Comparison of ENCODE assay signal across 22 mouse cellular contexts in the genomic region with DNA sequence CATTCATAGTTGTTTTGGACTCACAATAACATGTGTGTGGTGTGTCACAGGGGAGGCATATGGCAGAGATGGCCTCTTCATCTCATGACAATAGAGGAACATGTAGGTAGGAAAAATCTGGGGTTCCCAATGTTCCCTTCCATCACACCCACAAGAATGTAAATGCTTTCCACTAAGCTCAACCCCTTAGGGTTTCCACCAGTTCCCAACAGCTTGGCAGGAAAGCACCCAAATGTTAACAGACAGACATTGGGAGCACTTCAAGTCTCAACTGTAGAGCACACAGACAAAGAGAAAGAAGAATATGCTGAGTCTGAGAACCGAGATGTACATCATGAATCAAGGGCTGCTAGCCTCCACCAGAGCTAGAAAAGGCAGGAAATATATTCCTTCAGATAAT.
"Had no signal": no experiment of that assay in that cellular context is flagged by ENCODE, and none has a peak within 500 bp of the region (broad histone marks: within the 10 kb centered on the region; RNA-seq: fewer than 3 reads in every experiment).

No protein-coding gene starts in this region.

- H3K27ac ChIP-seq: gastrocnemius, adult 2 months; heart, embryonic 10.5 days; hindbrain, embryonic 10.5 days; hindbrain, embryonic 12.5 days; hindbrain, embryonic 14.5 days; intestine, embryonic 15.5 days; limb, embryonic 13.5 days; limb, embryonic 15.5 days; liver, embryonic 12.5 days; liver, embryonic 14.5 days had no signal

- DNase-seq: gastrocnemius, adult 2 months; gastrocnemius, postnatal 10 days; gastrocnemius, postnatal 25 days; heart, adult 18-20 months; heart, postnatal 10 days; heart, postnatal 4 days; kidney, adult 18-20 months; kidney, adult 8-10 months; kidney, postnatal 10 days; kidney, postnatal 25 days; kidney, postnatal 4 days; left cerebral cortex, postnatal 4 days had no signal

- H3K4me3 ChIP-seq: gastrocnemius, adult 2 months; heart, embryonic 10.5 days; heart, embryonic 12.5 days; hindbrain, embryonic 10.5 days; hindbrain, embryonic 12.5 days; intestine, embryonic 15.5 days; limb, embryonic 13.5 days; limb, embryonic 15.5 days; liver, embryonic 12.5 days had no signal
